Mouse (Mus musculus): ENCODE results near the gene Tmcc1. TPM values are rescaled to one million over a fixed set of nuclear protein-coding genes. Genes with fewer than 3 reads are reported as not detected.

The Tmcc1 gene
- polyA plus RNA-seq (2012; fragmentation: generic; extraction: Trizol) = 1 to 10 TPM; 2.7 to 9.4 TPM

GRCm38 (mm10) chr6:116193394-116194393 lies at the start of gene Tmcc1:
TSS of gene Tmcc1 (minus strand) at chr6:116193486.

GRCm38 (mm10) chr6:116207729-116208534 lies 14.6 kb upstream of the Tmcc1 start, which contains the start of gene Washc2:
TSS of gene Washc2 (plus strand) at chr6:116208038.

GRCm38 (mm10) chr6:115994877-115995520 lies 198.3 kb downstream of the Tmcc1 start, which contains the start of gene Plxnd1:
TSS of gene Plxnd1 (minus strand) at chr6:115995005.

Other genes with a start within 250 kb of the Tmcc1 start
- not detected for gene H1foo, start 248.5 kb downstream of the Tmcc1 start, polyA plus RNA-seq (2012; fragmentation: generic; extraction: Trizol)
- 10 to 100 TPM; 10.3 to 76.4 TPM for gene Plxnd1, start 198.5 kb downstream of the Tmcc1 start, polyA plus RNA-seq (2012; fragmentation: generic; extraction: Trizol)
- gene Washc2, start 14.6 kb upstream of the Tmcc1 start, polyA plus RNA-seq (2012; fragmentation: generic; extraction: Trizol) = 10 to 100 TPM in 1 of 2 experiments, 1 to 10 TPM in 1; 1.8 to 27.4 TPM
- gene Zfand4, start 70.7 kb upstream of the Tmcc1 start, polyA plus RNA-seq (2012; fragmentation: generic; extraction: Trizol) = 1 to 10 TPM in 1 of 2 experiments, under 1 TPM in 1; 0.26 to 1.5 TPM
- 10 to 100 TPM in 1 of 2 experiments, 1 to 10 TPM in 1; 2.6 to 20.2 TPM for gene March8, start 144.5 kb upstream of the Tmcc1 start, polyA plus RNA-seq (2012; fragmentation: generic; extraction: Trizol)

All from C3H10T1/2 (cell line).